Mouse (Mus musculus) olfactory bulb, adult 2 months (tissue): ENCODE measurements around the gene Baz1b. TPM values are rescaled to one million over a fixed set of nuclear protein-coding genes. Genes with fewer than 3 reads are reported as not detected.
"Not testable (repeated sequence)": the region's sequence is repeated elsewhere in the genome, so short reads cannot be mapped to it uniquely, and the experiment has no call there.

Experiments used
- H3K27ac ChIP-seq: fragments of 200-500 bp; 2 replicates; pipeline ENCODE4 v1.5.1; 2012; ENCODE audit warnings: low read depth, low read length; ENCODE audit not compliant: insufficient read depth
- H3K4me1 ChIP-seq: fragments of 200-500 bp; 2 replicates; pipeline ENCODE4 v1.6.1; 2012; ENCODE audit warnings: low read length; ENCODE audit not compliant: control insufficient read depth, insufficient read depth
- H3K4me3 ChIP-seq: fragments of 200-500 bp; 2 replicates; pipeline ENCODE4 v1.5.1; 2012; ENCODE audit warnings: mild to moderate bottlenecking, low read depth, low read length, moderate library complexity; ENCODE audit not compliant: insufficient read depth
- CTCF ChIP-seq: fragments of 200-500 bp; IDR thresholded peaks from 2 replicates; pipeline ENCODE4 v1.5.1; 2012; ENCODE audit warnings: low read depth, mild to moderate bottlenecking, low read length, moderate library complexity; ENCODE audit not compliant: insufficient read depth
- POLR2A ChIP-seq: fragments of 200-500 bp; IDR thresholded peaks from 2 replicates; pipeline ENCODE4 v1.6.1; 2012; ENCODE audit warnings: mild to moderate bottlenecking, low read depth, low read length, moderate library complexity; ENCODE audit not compliant: insufficient read depth
- WGBS: fragments of 180-500 bp; shearing (Covaris S2); methylation state at CpG from one replicate; pipeline ENCODE4 v1.1.7; 2018; 5-methylcytosine and 5-hydroxymethylcytosine counted together
- polyA plus RNA-seq: library from polyadenylated mRNA; stranded (reverse); fragments of >200 nt; gene quantifications from 2 replicates; pipeline ENCODE4 v1.2.4, GENCODE M21; 2012; ENCODE audit warnings: low replicate concordance; ENCODE audit not compliant: missing spikeins, insufficient read depth, insufficient read length

Baz1b gene
- polyA plus RNA-seq, 1 experiment = 147 TPM

GRCm38 (mm10) chr5:135208197-135208596 is 21.1 kb downstream of the Baz1b start:
- 100% methylated on average over 1 of the region's 1 CpGs for WGBS

DNA sequence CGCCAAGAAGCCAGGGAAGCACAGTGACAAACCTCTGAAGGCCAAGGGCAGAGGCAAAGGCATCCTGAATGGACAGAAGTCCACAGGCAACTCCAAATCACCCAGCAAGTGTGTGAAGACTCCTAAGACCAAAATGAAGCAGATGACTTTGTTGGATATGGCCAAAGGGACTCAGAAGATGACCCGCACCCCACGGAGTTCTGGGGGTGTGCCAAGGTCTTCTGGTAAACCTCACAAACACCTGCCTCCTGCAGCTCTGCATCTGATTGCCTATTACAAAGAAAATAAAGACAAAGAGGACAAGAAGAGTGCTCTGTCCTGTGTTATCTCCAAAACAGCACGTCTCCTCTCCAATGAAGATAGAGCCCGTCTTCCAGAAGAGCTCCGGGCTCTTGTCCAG is 29.8 kb downstream of the Baz1b start:
- TF ChIP-seq CTCF (no peak), POLR2A (no peak)
- no peak overlapping the region for H3K4me3 ChIP-seq
- WGBS = 86% methylated on average over 6 of the region's 6 CpGs

More at GRCm38 (mm10) chr5:135208197-135208596, 21.1 kb downstream of the Baz1b start:
- no peak for TF ChIP-seq POLR2A
- TF ChIP-seq CTCF = no peak
- Histone ChIP-seq H3K4me3 (no peak overlapping the region), H3K27ac (no peak overlapping the region), H3K4me1 (no peaks in the 10 kb centered on the region)

DNA sequence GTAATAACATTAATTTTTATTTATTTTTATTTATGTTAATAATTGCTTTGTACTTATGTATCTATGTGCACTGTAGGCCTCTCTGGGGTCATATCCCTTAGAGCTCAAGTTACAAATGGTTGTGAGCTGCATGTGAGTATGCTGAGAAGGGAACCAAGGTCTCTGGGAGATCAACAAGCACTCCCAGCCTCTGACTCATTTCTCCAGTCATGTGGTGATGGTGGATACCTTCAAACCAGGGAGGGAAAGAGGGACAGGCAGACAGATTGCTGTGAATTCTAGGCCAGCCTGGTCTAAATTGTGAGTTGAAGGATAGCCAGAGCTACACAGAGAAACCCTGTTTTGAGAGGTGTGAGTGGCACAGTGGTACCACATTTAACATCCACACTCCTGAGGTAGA is 33.9 kb downstream of the Baz1b start:
- TF ChIP-seq POLR2A = no peak
- no peak for TF ChIP-seq CTCF
- Histone ChIP-seq H3K4me1 (no peaks in the 10 kb centered on the region), H3K27ac (no peak overlapping the region), H3K4me3 (no peak overlapping the region)

More for the DNA sequence above, 29.8 kb downstream of the Baz1b start:
- Histone ChIP-seq H3K27ac (no peak overlapping the region), H3K4me1 (no peaks in the 10 kb centered on the region)

- WGBS = 96% methylated on average over 7 of the region's 7 CpGs
- TF ChIP-seq POLR2A (no peak), CTCF (no peak)
- Histone ChIP-seq H3K4me1 (no peaks in the 10 kb centered on the region), H3K27ac (no peak overlapping the region), H3K4me3 (no peak overlapping the region)
Measured at GRCm38 (mm10) chr5:135222066-135222465, 35.0 kb downstream of the Baz1b start.

GRCm38 (mm10) chr5:135224169-135224568 is 37.1 kb downstream of the Baz1b start:
- 97% methylated on average over 3 of the region's 3 CpGs for WGBS
- Histone ChIP-seq H3K4me1 (no peaks in the 10 kb centered on the region), H3K4me3 (no peak overlapping the region), H3K27ac (no peak overlapping the region)
- no peak for TF ChIP-seq POLR2A
- TF ChIP-seq CTCF = no peak

DNA sequence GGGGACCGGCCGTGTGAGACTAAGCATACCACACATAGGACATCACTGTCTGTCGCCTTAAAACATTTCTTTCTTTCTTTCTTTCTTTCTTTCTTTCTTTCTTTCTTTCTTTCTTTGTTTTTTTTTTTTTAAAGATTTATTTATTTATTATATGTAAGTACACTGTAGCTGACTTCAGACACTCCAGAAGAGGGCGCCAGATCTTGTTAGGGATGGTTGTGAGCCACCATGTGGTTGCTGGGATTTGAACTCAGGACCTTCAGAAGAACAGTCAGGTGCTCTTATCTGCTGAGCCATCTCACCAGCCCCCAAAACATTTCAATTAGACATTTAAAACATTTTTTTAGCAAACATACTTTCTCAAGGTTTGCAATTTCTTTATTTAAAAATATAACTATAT is 38.8 kb downstream of the Baz1b start:
- H3K27ac ChIP-seq, H3K4me1 ChIP-seq, H3K4me3 ChIP-seq: not testable (repeated sequence)
- 93% methylated on average over 4 of the region's 4 CpGs for WGBS

DNA sequence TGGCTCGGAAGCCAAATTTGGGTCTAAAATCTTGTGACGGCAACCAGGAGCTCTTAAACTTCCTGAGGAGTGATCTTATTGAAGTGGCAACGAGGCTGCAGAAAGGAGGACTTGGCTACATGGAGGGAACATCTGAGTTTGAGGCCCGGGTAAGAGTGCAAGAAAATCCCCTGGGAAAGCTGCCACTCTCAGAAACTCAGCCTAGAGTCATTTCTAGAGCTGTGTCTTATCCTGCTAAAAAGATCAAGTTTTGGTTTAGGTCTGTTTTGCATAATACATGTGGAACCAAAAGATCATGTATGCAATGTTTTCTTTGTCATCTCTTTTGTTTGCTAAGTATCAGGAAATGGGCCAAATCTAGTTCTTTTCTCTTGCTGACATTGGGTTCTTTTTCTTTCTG is 43.1 kb downstream of the Baz1b start:
- Histone ChIP-seq H3K4me3 (no peak overlapping the region), H3K4me1 (no peaks in the 10 kb centered on the region), H3K27ac (no peak overlapping the region)
- no peak for TF ChIP-seq CTCF
- TF ChIP-seq POLR2A = no peak
- 62% methylated on average over 4 of the region's 4 CpGs for WGBS

- no peaks in the 10 kb centered on the region for H3K4me1 ChIP-seq
- H3K27ac ChIP-seq = no peak overlapping the region
- 83% methylated on average over 8 of the region's 8 CpGs for WGBS
- H3K4me3 ChIP-seq = no peak overlapping the region
- TF ChIP-seq CTCF (no peak), POLR2A (no peak)
Measured at GRCm38 (mm10) chr5:135233166-135233920, 46.3 kb downstream of the Baz1b start.

DNA sequence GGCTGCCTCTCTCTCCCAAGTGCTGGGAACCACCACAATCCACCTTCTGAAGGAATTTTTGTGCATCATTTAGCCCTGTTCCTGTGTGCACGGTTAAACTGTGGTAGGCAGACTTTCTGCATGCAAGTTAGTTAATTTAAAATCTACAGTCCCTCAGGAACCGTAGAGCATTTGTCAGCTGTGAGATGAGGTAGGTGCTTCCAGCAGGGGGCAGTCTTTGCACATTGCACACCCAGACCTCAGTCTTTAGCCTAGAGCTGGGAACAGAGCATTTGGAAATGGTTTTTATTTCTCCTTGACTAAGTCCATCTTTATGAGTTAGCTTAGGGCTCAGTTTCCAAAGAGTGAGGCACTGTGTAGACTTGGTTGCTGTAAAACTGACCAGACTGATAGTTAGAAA is 49.5 kb downstream of the Baz1b start:
- H3K4me3 ChIP-seq = no peak overlapping the region
- 11% methylated on average over 2 of the region's 2 CpGs for WGBS
- TF ChIP-seq CTCF = no peak
- TF ChIP-seq POLR2A = no peak

GRCm38 (mm10) chr5:135238832-135239231 is 51.8 kb downstream of the Baz1b start:
- TF ChIP-seq CTCF = no peak
- no peak for TF ChIP-seq POLR2A
- Histone ChIP-seq H3K27ac (no peak overlapping the region), H3K4me3 (no peak overlapping the region), H3K4me1 (no peaks in the 10 kb centered on the region; the same call in 1 of the 2 replicates)
- 77% methylated on average over 2 of the region's 2 CpGs for WGBS

More for the DNA sequence above, 49.5 kb downstream of the Baz1b start:
- Histone ChIP-seq H3K27ac (no peak overlapping the region), H3K4me1 (no peaks in the 10 kb centered on the region)
